Mouse (Mus musculus) splenic B cell, adult 2 months (primary cell): ENCODE results near the gene Rxfp2.

Experiments used
- DNase-seq: peaks from one replicate; pipeline ENCODE4 v3.0.0-alpha.2; 2011; ENCODE audit warnings: low read depth, low spot score
- H3K27me3 ChIP-seq: 2 replicates; pipeline ENCODE4 v1.6.1; 2012; ENCODE audit warnings: mild to moderate bottlenecking, low read length, moderate library complexity, mixed read lengths; ENCODE audit not compliant: control insufficient read depth, poor library complexity, insufficient read depth, severe bottlenecking
- H3K36me3 ChIP-seq: 2 replicates; pipeline ENCODE4 v1.6.1; 2012; ENCODE audit warnings: mild to moderate bottlenecking, low read length, moderate library complexity, mixed read lengths; ENCODE audit not compliant: control insufficient read depth, poor library complexity, insufficient read depth, severe bottlenecking

The Rxfp2 gene

GRCm38 (mm10) chr5:150024901-150025300 is 6.4 kb downstream of the Rxfp2 start:
- Histone ChIP-seq H3K36me3 (no peaks in the 10 kb centered on the region), H3K27me3 (no peaks in the 10 kb centered on the region)
- no peak for DNase-seq

GRCm38 (mm10) chr5:150025326-150025725 is 6.9 kb downstream of the Rxfp2 start:
- DNase-seq: no peak
- Histone ChIP-seq H3K36me3 (no peaks in the 10 kb centered on the region), H3K27me3 (no peaks in the 10 kb centered on the region)

GRCm38 (mm10) chr5:150026509-150027087 is 8.1 kb downstream of the Rxfp2 start:
- no peak for DNase-seq
- H3K27me3 ChIP-seq: no peaks in the 10 kb centered on the region
- H3K36me3 ChIP-seq: no peaks in the 10 kb centered on the region

DNA sequence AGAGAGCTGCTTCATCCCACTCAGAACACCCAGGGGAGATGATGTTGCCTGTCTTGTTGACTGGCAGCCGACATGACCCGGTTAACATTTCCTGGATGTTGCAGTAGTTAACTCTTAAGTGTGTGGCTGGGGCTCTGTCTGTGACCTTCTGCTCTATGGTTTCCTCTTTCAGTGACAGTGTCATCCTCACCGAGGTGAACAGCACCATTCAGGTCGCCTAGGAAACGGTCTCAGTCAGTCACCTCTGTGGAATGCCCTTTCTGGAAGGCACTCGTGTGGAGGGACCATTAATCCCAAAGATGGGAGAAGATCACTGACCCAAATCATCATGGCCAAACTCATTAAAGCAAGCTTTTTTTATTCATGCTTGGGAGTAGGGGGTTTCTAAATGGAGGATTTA is 12.7 kb downstream of the Rxfp2 start:
- Histone ChIP-seq H3K36me3 (no peaks in the 10 kb centered on the region), H3K27me3 (no peaks in the 10 kb centered on the region)
- DNase-seq: no peak

DNA sequence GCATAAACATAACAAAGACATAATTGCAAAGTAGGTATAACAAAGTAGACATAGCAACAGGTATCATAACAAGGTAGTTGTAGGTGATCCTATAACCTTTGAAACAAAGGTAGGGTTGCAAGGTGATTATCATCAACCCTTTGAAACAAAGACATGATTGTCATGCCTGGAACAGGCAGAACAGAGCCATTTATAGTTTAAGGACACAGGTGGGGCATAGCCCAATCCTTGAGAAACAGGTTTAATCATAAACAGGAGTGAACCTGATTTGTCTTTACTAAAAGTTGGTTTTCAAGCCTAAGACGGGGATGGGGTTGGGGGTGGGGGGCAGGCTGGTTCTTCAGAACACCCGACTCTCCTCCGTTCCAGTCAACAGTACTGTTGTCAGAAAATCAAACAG is 13.2 kb downstream of the Rxfp2 start:
- DNase-seq: no peak
- H3K27me3 ChIP-seq: no peaks in the 10 kb centered on the region
- H3K36me3 ChIP-seq: no peaks in the 10 kb centered on the region

DNA sequence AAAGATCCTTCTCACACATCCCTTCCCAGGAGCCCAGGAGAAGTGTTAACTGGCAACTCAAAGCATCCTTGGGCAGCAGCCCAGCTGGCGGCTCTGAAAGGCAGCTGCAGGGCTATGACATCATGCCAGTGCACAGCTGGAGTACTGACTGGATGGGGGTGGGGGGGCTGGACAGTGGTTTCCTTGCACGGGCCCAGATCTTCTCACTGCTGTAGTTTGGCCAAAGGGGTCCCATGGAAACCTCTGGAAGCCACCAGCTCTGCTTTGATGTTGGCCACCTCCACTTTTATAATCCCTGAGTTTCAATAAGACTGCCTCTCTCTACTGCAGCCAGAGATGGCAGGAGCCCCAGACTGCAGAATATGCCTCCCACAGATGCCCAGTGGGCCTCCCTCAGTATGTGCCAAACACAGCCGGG is 13.6 kb downstream of the Rxfp2 start:
- no peak for DNase-seq
- H3K36me3 ChIP-seq: no peaks in the 10 kb centered on the region
- H3K27me3 ChIP-seq: no peaks in the 10 kb centered on the region

DNA sequence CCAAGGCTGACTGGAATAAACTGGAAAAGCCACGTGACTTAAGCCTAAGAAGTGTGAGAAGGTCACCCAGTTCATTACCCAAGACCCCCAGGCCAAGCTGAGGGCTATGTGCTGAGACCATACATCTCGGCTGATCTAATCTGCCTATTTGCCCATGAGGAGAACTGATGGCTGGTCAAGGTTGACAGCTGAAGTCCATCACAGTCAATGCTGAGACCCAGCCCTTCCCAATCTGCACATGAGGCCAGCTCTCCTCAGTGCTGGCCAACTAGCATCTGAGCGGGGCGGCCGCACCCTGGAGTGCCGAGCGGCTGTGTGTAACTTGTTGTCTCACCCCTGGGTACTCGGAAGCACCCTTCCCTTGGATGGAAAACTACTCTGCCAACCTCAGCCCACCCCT is 17.8 kb downstream of the Rxfp2 start:
- Histone ChIP-seq H3K36me3 (no peaks in the 10 kb centered on the region), H3K27me3 (no peaks in the 10 kb centered on the region)
- DNase-seq: no peak

DNA sequence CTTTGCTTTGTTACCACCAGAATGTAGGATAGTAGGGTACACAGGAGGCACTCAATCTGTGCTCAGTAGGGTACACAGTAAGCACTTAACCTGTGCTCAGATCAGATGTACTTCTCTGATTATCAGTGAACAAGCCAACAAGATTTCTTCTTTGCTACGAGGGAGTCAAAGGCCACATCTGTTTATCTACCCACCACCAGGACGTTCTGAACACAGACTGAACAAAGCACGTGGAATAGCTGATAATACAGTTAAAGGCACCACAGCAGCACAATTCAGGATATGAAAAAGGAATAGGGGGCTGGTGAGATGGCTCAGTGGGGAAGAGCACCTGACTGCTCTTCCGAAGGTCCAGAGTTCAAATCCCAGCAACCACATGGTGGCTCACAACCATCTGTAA is 18.4 kb downstream of the Rxfp2 start:
- no peaks in the 10 kb centered on the region for H3K27me3 ChIP-seq
- no peaks in the 10 kb centered on the region for H3K36me3 ChIP-seq
- no peak for DNase-seq

GRCm38 (mm10) chr5:150044533-150044932 is 26.1 kb downstream of the Rxfp2 start:
- no peak for DNase-seq
- Histone ChIP-seq H3K36me3 (no peaks in the 10 kb centered on the region), H3K27me3 (no peaks in the 10 kb centered on the region)

DNA sequence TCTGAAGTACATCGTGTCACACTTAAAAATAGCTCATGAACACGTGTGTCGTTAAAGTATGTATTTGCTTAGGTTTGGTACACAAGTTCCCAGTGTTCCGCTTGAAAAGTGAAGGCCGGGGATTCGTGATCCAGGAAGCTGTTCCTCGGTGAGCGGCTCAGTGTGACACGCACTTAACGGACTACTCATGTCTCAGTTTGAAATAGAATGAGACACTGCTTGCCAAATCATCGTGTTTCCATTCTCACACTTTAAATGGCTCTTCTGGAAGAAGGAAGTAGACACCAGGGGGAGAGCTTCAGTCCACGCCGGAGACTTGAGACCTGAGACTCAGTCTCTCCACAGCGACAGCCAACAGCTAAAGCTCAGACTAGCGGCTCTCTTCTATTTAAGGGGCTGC is 28.0 kb downstream of the Rxfp2 start:
- no peak for DNase-seq
- H3K27me3 ChIP-seq: no peaks in the 10 kb centered on the region
- no peaks in the 10 kb centered on the region for H3K36me3 ChIP-seq

- Histone ChIP-seq H3K27me3 (no peaks in the 10 kb centered on the region), H3K36me3 (no peaks in the 10 kb centered on the region)
- DNase-seq: peak; percentile 7
Observed at GRCm38 (mm10) chr5:150049946-150050345, 31.5 kb downstream of the Rxfp2 start.

GRCm38 (mm10) chr5:150051828-150052227 is 33.4 kb downstream of the Rxfp2 start:
- no peaks in the 10 kb centered on the region for H3K36me3 ChIP-seq
- peak; percentile 47 for DNase-seq
- H3K27me3 ChIP-seq: no peaks in the 10 kb centered on the region

DNA sequence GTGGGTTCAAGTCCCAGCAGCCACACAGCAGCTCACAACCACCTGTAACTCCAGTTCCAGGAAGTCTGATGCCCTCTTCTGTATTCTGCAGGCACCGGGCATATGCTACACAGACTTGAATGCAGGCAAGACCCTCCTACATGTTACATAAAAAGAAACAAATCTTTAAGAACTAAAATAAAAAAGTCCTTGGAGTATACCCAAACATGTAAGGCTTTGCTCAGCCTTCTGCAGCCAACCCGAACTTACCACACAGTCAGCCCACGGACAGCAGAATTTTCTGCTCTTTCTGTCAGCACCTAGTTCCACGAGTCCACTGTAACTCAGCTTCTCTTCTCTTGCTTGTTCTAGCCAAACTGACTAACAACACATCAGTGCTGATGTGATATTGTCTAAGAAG is 34.8 kb downstream of the Rxfp2 start:
- Histone ChIP-seq H3K36me3 (no peaks in the 10 kb centered on the region), H3K27me3 (no peaks in the 10 kb centered on the region)
- no peak for DNase-seq

- Histone ChIP-seq H3K36me3 (no peaks in the 10 kb centered on the region), H3K27me3 (no peaks in the 10 kb centered on the region)
- no peak for DNase-seq
Observed at GRCm38 (mm10) chr5:150053956-150054355, 35.5 kb downstream of the Rxfp2 start.

DNA sequence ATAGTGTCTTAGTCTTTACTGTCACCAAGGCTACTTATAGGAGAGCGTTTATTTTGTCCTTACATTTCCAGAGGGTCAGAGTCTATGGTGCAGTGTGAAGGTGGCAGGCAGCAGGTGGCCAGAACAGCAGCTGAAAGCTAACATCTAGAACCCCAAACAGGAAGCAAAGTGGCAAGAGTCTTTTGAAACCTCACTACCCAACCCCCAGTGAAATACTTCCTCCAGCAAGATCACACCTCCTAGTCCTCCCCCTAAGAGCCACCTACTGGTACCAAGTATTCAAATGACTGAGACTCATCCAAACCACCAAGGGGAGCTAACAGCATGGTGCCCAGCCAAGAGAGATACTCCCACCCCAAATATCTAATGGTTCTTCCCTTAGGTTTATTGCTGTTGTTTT is 36.8 kb downstream of the Rxfp2 start:
- DNase-seq: no peak
- Histone ChIP-seq H3K27me3 (no peaks in the 10 kb centered on the region), H3K36me3 (no peaks in the 10 kb centered on the region)

DNA sequence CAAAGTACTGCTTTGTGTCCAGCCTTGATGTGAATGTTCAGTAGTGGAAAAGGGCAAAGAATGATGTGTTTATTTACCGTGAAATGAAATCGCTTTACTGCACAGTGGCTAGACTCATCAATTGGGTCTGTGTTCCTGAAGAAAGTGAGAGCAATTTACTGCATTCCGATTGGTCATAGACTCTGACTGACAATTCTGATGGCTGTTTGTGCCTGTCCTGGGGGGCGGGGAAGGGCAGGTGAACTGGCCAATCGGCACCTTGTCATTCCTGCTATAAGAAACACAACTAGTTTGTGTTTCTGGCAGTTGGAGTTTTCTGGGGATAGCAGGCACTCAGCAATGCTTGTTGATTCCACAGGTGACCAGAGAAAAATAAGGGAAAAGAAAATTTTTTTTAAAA is 37.6 kb downstream of the Rxfp2 start:
- H3K27me3 ChIP-seq: no peaks in the 10 kb centered on the region
- DNase-seq: no peak
- no peaks in the 10 kb centered on the region for H3K36me3 ChIP-seq
